Mouse (Mus musculus) CD4-positive helper T cell, adult 2 months (primary cell): ENCODE results near the gene Ror2.

ENCODE experiments used
- DNase-seq: peaks from one replicate; pipeline ENCODE4 v3.0.0-alpha.2; 2012; ENCODE audit warnings: low read depth, missing footprints, low spot score

Gene Ror2

DNA sequence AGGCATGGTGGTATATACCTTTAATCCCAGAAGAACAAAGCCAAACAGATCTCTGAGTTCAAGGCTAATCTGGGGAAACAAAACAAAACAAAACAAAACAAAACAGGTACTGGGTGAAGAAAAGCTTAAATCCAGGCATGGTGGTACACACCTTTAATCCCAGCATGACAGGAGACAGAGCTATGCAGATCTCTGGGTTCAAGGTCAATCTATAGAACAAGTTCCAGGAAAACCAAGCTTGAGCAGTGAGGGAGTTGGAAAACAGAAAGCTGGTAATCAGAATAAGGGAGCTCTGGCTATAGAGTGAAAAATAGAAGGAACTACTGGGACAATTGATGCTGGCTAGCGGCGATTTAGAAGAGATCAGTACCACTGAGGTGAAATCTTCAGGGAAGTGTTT, 145.6 kb downstream of the Ror2 start:
- no peak for DNase-seq

DNA sequence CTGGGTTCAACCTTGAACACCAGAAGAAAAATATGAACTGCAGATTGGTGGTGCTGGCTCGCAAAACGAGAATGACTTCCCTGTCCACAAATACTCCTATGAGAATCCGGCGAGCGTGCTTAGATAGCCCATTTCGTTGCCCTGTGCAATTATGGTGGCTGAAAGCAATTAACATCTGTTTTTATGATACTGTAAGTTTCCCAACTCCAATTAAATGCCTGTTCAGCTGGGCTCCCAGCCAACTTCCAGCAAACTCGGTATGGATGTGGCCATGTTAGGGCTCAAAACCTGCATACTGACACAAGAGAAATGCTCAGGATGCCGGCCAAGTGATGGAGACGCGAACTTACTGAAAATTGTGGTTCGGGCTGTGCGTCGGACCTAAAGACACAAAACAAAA, 155.4 kb downstream of the Ror2 start:
- no peak for DNase-seq

DNA sequence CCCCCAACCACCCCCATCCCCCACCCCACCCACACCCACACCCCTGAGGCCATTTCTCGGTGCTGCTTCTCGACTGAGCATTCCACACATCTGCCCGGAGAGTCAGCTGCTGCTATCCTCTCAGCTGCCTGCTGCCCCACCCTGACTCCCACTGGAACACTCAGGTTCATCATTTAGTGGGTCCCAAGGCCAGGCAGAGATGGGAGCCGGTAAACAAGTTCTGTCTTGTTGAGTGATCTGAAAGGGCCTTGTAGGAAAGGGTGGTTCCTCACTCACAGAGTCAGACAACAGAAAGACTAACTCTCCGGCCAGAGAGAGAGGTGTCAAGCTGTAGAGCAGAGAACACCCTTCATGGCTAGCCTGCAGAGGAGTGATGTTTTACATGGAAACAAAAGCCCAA, 155.9 kb downstream of the Ror2 start:
- DNase-seq = no peak

DNA sequence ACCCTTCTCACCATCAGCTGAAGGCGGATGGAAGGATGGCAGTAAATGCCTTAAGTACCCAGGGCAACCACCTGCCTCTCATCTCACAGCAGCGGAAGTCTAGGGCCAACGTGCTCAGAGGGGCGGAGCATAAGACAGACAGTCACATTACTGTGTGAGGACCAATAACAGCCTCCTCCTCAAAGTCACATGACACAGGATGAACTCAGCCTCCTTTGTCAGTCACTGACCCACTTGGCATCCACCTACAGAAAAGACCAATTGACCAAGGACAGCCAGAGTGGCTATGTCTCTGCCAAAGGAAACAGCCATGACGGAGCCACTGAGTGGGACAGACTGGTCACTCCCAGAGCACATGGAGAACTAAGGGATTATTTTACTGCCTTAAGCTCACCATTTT, 160.3 kb downstream of the Ror2 start:
- DNase-seq = no peak

DNA sequence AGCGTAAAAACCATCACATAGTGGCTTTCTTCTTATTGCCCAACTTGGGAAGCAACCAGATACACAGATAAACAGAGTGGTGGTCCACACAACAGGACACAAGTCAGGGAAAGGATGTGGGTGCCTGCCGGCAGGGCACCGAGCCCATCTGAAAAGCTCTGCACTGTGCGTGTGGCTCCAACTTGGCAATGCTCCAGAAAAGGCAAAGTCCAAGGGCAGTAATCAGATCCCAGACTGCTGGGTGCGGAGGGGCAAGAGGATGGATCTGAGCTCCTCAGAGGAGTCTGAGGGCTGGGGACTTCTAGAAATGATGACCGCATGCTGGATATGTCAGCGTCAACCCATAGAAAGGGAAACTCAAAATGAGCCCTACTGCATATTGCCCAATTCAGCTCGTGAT, 163.8 kb downstream of the Ror2 start:
- DNase-seq = no peak

DNA sequence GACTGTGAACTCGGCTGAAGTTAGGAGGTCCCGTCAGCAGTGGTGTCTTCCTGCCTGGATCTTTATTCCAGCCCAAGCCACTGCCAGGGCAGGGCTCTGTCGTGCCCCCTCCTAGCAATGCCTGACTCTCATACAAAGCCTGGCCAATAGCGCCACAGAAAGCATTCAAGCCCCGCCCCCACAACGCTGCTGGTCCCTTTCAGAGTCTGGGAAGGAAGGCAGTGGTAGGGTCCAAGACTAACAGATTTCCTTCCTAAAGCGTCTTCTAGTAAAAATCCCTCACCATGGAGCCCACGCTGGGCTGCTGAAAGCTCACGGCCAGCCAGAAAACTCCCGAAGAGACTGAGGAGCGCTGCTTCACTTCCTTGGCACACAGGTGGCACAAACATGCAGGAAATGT, 165.0 kb downstream of the Ror2 start:
- no peak for DNase-seq

DNA sequence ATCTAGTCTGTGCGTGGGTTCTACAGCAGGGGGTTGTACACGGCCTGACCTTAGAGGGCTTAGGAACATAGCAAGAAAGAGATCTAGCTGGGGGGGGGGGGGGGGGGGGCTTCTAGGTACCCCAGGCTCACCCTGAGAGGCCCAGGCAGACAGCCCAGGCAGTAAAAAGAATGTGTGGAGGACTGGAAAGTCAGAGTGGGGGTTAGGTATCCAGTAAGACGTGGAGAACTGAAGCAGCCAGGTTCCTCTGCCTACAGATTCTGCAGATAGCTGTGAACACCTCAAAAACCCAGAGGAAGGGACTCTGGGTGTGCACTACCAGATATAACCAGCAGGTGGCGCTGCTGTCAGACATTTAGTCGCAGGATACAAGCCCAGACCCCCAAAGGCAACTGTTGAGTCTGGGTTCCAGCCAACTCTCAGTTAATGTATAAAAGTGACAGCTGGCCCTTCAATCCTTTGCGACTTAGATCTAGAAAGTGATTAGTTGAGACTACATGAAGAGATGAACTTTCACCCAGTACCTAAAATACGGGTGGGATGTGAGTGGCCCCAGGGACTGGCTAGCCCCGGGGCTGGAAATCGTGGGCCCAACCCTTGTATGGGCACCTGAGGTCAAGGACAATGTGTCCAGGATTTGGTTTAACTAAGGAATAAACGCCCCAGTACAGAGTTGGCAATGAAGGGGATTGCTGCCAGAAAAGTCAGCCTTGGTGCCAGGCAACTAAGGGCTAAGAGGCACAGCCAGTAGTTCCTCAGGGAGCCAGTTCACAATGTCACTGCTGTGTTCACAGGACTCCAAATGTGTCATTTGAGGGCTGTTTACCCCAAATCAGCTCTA, 166.1 kb downstream of the Ror2 start:
- DNase-seq = peak; percentile 45

DNA sequence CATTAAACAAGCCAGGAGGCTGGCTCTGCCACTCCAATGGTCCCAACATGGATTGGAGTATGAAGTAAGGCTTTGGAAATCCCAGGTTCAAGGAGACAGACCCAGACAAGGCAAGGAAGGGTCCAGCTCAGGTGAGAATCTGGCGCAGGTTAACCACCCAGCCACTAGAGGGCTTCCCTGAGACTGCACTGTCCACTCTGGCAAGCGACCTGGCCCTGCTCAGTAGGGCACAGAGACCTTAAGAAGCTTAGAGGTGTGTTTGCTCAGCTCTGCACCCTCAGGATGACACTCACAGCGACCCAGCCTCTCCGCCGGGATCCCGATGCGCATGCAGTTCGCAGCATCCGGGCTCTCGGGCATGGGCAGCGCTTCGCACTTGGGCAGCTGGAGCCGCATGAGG, 167.5 kb downstream of the Ror2 start:
- no peak for DNase-seq

DNA sequence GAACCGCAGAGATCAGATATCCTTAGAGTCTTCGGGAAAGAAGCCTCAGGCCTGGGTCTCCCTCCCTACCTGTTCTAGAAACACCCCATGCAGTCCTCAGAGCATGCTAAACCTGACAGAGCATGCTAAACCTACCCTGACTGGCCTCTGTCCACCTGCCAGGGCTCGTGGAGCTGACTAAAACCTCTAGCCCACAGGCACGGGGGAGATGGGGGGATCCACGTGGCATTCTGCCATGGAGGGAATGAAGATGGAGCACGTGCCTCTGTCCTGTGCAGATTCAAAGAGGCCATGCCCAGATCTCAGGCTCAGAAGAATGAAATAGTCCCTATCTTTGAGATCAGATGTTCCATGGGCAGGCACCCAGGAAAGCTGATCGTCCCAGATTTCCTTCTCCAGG, 168.0 kb downstream of the Ror2 start:
- DNase-seq = no peak

DNA sequence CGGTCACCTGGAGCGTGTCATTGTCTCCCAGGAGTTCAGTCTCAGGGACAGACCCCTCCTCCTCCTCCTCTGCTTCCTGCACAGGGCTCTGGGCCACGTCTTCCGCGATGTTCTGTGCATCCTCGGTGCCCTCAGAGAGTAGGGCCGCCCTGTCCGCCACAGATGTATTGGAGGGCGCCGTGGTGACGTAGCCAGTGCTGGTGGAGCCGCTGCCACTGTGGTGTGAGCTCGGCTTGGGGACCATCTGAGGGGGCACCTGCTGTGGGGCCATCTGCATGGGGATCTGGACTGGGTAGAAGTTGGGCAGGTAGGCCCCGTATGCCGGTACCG, 175.7 kb downstream of the Ror2 start:
- no peak for DNase-seq

DNA sequence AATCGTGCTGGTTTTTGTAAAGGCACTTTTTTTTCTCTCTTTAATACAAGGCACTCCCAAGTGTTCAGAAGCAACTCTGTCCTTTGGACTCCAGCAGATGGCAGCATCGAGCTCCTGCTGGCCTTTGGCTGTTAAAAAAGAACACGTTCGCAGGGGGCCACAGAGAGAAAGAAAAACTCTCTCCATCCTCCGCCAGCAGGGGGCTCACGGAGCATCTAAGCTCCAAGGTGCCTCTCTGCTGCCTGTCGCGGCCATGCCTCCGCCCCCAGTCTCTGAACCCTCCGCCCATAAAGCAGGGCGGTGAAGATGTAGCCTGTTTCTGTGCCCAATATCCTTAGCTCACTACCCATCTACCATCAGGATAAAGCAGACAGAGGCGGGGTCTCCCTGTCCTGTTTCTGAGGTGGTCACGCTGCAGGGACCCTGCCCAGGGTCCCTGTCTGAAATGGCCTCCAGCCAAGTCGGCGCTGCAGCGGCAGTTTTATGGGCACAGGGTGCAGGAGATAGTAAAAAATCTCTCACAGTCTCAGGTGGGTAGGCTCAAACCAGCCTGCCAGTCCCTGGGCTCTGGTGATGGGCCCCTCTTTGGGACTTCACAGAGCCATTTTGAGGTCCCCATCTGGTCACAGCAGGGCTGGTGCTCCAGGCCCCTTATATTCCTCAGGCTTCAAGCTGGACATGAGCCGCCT, 176.2 kb downstream of the Ror2 start:
- peak; percentile 87 for DNase-seq

DNA sequence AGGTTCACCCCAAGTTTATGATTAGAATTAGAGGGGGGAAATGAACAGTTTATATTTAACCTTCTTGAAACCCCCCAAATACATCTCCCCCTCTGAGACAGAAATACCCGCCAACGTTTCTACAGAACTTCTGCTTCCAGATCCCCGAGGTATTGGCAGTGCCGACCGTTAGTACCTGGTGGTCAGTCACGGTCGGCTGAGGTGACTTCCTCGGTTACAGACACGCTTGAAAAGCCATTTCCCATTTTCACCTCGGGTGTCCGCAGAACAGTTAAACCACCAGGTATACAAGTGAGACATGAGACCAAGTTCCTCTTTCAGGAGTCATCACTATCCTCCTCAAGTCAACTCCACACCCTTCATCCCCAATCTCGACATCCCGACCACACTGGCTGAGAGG, 179.2 kb downstream of the Ror2 start:
- no peak for DNase-seq

DNA sequence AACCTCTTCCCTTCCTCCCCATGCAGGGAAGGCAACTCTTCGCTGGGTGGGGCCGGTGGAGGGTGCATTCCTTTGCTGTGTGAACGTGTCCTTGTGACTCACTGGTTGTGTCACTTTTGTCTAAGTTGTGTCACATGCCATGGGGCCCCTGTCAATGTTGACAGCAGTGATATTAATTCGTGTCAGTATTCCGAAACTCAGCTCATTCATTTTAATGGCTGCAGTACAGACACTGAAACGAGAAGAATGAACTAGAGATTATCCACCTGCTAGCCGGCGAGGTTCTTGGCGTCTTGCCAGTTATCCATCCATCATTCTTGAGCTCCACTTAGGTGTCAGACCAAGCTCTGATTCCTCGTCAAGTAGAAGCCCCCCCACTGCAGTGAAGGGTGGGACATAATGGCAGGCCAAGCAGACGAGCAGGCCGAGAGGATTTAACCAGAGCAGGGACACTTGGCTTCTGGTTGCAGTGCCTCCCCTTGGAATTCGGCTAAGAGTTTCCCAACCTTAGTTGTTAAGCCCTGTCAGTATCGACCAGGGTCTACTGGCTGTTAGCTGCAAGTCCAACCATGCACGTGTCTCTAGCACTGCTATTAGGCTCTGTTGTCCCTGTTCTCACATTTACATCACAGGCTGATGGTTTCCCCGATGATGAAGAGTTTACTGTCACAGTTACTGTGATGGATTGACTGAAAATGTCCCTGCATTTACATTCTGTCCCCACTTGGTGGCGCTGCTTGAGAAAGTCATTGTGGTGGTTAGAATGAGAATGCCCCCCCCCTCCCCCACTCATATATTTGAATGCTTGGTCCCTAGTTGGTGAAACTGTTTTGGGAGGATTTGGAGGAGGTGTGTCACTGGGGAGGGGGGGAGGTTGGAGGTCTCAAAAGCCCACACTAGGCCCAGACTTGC, 185.9 kb downstream of the Ror2 start:
- DNase-seq = no peak

DNA sequence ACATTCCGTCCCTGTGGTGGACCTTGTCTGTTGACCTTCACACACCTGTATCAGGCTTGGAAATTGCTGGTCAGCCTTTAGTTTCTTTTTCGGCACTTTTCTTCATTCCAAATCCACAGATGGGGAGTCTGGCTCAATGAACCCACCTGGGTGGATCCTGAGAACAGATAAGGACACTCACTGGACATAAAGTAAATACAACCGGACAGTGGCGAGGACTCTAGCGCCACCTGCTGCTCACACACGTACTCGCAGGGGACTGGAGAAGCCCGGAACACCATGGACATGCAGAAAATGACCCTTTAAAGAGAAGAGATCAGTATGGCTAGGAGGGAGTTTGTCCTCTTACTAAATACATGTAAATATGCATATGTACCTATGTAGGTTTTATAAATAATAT, 189.3 kb downstream of the Ror2 start:
- DNase-seq = no peak

DNA sequence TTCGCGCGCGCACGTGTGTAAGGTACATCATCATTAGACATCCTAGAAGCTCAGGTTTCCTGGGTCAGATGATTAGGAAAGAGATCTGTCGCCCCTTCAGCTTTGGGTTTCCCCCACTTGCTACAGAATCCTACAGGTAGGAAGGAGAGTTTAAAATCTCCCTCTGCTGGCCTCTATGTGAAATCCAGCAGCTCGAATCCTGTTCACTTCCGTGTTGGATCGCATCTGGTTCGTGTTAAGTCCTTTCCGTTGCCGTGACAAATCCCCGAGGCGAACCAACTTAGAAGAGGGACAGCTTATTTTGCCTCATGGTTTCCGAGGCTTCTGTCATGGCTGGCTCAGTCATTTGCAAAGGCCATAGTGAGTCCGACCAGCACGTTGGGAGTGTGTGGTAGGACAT, 190.7 kb downstream of the Ror2 start:
- no peak for DNase-seq

DNA sequence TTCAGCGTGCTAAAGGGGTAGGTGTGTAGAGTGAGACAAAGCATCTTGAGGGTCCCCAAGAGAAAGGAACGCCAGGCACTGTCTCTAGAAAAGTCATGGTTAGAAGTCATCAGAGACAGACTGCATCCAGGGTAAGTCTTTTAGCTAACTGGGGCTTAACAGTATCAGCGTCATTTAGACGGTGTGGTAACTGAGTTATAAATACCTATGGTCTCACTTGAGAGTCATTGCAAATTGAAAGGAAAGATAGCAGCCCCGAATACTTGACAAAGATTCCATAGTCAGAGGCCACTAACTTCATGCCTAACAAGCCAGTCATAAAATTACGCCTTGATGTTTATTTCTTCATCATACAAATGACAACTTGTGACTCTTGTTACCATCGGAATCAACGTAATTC, 191.3 kb downstream of the Ror2 start:
- no peak for DNase-seq

DNA sequence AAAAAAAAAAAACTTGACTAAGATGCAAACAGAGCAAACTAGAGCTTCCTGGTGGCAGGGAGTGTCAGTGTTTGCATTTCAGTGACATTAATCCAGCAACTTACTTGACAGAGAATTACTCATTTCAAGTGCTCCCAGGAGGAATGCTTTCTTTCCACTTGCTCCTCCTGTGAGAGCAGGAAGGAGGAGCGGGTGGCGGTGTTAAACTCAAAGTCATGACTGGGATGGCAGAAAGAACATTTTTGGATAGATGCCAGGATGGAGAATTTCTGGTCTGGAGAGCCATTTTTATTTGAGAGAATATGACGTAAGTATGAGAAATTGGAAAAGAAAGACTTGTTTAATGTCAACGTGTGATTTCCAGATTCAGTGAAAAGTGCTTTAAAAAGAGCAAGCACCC, 192.5 kb downstream of the Ror2 start:
- no peak for DNase-seq

DNA sequence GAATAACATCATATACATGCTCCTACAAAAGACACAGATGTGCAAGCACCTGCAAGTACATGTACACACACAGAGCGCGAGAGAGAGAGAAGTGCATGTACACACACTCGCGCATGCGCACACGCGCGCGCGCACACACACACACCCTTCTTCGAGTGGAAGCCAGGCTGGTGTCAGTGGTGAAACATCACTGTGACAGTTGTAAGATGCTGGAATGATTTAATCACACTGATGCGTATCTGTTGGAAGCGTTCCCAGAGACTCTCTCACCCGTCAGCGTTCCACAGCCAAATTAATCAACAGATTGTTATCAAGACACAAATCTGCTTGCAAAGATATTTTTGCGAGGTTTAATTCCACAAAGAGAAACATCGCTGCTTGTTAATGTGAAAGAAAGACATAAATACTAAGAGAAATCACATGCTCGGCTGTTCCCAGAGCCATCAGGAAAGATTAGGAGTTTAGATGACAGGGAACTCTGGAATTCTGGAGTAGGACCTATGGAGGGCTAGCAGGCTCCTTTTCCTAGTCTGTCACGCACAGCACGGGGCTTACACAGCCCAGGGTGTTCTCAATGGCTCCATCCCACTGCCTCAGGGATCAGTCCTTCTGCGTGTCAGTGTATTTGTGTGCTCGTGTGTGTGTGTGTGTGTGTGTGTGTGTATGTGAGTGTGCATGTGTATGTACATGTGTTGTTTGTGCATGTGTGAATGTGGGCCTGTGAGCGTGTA, 199.2 kb downstream of the Ror2 start:
- DNase-seq = no peak

DNA sequence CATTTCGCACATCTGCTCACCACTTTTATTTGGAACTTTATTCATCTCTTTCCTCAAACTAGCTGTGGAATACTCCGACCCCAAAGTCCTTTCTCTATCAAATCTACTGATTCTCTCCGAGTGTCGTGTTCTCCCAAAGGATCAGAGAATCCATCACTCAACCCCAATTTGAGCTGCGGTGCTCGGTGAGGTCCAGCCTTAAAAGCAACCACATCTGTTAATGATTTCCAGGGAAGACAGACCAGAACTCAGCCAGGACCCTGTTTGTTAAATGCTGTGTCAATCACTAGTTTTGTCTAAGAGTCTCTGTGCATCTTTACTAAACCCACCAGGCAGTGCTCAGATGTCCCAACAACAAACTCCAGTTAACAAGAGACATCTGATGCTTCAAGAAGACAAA, 204.1 kb downstream of the Ror2 start:
- DNase-seq = no peak

DNA sequence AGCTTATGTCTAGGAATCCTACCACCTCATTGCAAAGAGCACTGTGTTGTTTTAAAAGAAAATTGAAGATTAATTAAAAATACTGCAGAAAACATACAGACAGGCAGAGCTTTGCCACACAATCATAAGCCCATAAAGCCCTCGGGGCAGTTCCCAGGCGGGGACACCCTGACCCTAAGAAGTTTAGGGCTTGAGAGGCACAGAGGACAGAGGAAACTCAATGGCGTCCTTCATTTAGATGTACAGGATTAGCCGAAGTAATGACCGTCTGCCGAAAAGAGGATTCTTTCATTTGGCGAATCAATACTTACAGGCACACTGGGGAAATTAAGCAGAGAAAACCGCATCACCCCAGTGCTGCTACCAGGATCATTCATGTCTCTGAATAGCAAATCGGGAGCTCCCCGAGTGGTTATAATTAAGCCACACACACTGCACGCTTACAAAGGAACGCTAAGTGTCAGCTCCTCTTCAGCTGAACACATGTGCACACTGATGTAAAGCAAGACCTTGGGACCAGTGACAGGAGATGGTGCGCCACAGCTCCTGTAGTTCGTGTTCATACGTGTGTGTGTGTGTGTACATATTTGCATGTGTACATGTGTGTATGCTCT, 208.1 kb downstream of the Ror2 start:
- no peak for DNase-seq

DNA sequence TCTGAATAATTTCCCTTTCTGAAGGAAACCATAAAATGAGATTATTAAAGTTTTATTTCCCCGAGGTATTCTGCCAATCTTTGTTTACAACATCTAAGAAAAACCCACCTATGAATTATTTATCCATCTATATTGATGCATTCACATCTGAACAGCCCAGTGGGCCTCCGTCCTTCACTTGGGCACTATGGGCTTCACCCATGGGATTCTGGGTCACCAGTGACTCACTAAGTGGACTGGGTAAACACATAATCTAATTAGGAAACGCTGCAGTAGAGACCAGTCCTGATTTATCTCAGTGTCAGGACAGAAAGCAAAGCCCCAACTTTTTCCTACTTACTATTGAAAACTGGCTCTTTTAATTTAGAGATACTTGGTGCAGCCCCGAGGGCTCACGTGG, 210.9 kb downstream of the Ror2 start:
- DNase-seq = no peak
